Mouse (Mus musculus) lung, adult 2 months (tissue): Measurements from ENCODE around the gene Gfra1.

ENCODE experiments used
- CTCF ChIP-seq: fragments of 200-500 bp; IDR thresholded peaks from 2 replicates; pipeline ENCODE4 v1.5.1; 2011; ENCODE audit warnings: mild to moderate bottlenecking, low read length, control low read depth; ENCODE audit not compliant: insufficient read depth
- POLR2A ChIP-seq: fragments of 200-500 bp; IDR thresholded peaks from 2 replicates; pipeline ENCODE4 v1.6.1; 2011; ENCODE audit warnings: low read depth, mild to moderate bottlenecking, control low read depth, low read length, borderline replicate concordance; ENCODE audit errors: extremely low read depth

DNA sequence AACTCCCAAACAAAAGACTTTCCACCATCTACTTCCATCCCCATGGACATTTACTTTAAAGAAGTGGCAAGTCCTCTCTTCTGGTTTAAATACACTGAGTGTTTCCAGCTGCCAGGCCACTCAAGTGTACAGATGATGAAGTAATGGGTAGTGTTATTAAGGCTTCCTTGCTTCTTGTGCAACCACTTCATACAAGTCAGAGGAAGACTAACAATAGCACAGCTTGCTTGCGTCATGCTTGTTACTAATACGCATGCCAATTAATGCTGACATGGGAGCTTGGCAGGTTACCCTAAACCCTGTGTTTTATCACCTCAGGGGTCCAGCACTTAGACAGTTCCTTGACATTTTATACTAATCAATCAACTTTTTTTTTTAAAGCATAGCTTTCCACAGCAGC is 196.5 kb downstream of the Gfra1 start:
- TF ChIP-seq CTCF (no peak), POLR2A (no peak)
